Mouse (Mus musculus) small intestine, adult 2 months (tissue): ENCODE results near the gene Ube4b.

Source experiments
- CTCF ChIP-seq: fragments of 200-500 bp; IDR thresholded peaks from 2 replicates; pipeline ENCODE4 v1.5.1; 2012; ENCODE audit warnings: low read depth, mild to moderate bottlenecking, control low read depth, inconsistent platforms, low read length, moderate library complexity, mixed read lengths; ENCODE audit not compliant: insufficient replicate concordance, insufficient read length; ENCODE audit errors: extremely low read depth
- POLR2A ChIP-seq: fragments of 200-500 bp; IDR thresholded peaks from 2 replicates; pipeline ENCODE4 v1.6.1; 2012; ENCODE audit warnings: low read depth, mild to moderate bottlenecking, control low read depth, inconsistent platforms, low read length, moderate library complexity

DNA sequence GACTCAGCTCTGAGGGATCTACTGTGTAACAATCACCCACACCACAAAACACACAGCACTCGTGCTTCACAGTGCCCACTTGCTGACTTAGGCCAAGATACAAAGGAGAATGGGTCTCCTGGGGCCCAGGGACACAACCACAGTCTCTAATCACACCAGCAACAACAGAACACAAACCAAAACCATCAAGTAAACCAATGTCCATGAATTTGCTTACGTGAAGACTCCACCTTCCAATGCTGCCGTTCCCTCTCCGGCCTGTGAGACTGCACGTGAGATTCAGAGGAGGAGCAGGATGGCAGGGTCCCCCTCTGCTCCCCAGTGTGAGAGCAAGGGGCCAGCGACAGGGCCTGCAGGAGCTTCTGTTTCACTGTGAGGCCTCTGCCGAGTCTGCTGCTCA, 93.8 kb downstream of the Ube4b start:
- TF ChIP-seq POLR2A (no peak), CTCF (no peak)
